Comparison of ENCODE assay signal across 8 mouse cellular contexts in genomic region chr17:45735382-45736310, GRCm38 (mm10). TPM values are rescaled to one million over a fixed set of nuclear protein-coding genes. Genes with fewer than 3 reads are reported as not detected.
DNase-seq lines count a peak whose midpoint lies in the region; ATAC-seq and TF ChIP-seq lines count a peak whose summit lies in the region.

No protein-coding gene starts in this region.

- H3K27ac ChIP-seq in embryonic fibroblast, embryonic 13.5 days (ENCODE audit: insufficient read depth, low read length) = peak overlapping the region; percentile 50
- peak overlapping the region; percentile 78 for H3K27ac ChIP-seq in heart, embryonic 11.5 days (ENCODE audit: low read depth, low read length)
- peak overlapping the region; percentile 85 for H3K27ac ChIP-seq in kidney, postnatal 0 days
- peak overlapping the region; percentile 83 for H3K27ac ChIP-seq in liver, embryonic 16.5 days (ENCODE audit: low read length)
- peak overlapping the region; percentile 63 for H3K27ac ChIP-seq in neural tube, embryonic 12.5 days
- peak overlapping the region; percentile 56 for H3K27ac ChIP-seq in stomach, postnatal 0 days (replicated peaks)

- peak overlapping the region; percentile 47; the same call in 1 of the 2 replicates for H3K4me3 ChIP-seq in embryonic fibroblast, embryonic 13.5 days (ENCODE audit: insufficient read depth, low read length)
- H3K4me3 ChIP-seq in heart, embryonic 11.5 days (ENCODE audit: low read depth, low read length) = peak overlapping the region; percentile 50
- peak overlapping the region; percentile 53 for H3K4me3 ChIP-seq in kidney, postnatal 0 days (replicated peaks; ENCODE audit: low read depth, low read length)
- H3K4me3 ChIP-seq in liver, embryonic 16.5 days (ENCODE audit: low read depth, low read length) = peak overlapping the region; percentile 69
- peak overlapping the region; percentile 37; the same call in 1 of the 2 replicates for H3K4me3 ChIP-seq in neural tube, embryonic 12.5 days
- peak overlapping the region; percentile 52 for H3K4me3 ChIP-seq in stomach, postnatal 0 days (ENCODE audit: low read depth, low read length)

- WGBS in heart, embryonic 11.5 days (ENCODE audit: insufficient replicate concordance) = 6% methylated on average over 10 of the region's 10 CpGs
- WGBS in kidney, postnatal 0 days = 6% methylated on average over 10 of the region's 10 CpGs
- WGBS in liver, embryonic 16.5 days (ENCODE audit: insufficient replicate concordance) = 15% methylated on average over 10 of the region's 10 CpGs
- WGBS in neural tube, embryonic 12.5 days = 7% methylated on average over 10 of the region's 10 CpGs
- WGBS in stomach, postnatal 0 days = 8% methylated on average over 9 of the region's 10 CpGs

- H3K9ac ChIP-seq in heart, embryonic 11.5 days (ENCODE audit: low read depth, low read length) = peak overlapping the region; percentile 75
- H3K9ac ChIP-seq in kidney, postnatal 0 days (ENCODE audit: low read depth, low read length) = peak overlapping the region; percentile 63
- peak overlapping the region; percentile 77 for H3K9ac ChIP-seq in liver, embryonic 16.5 days (ENCODE audit: low read depth, low read length)
- peak overlapping the region; percentile 72 for H3K9ac ChIP-seq in neural tube, embryonic 12.5 days
- no peak overlapping the region for H3K9ac ChIP-seq in stomach, postnatal 0 days (ENCODE audit: low read length)

- H3K36me3 ChIP-seq in heart, embryonic 11.5 days (ENCODE audit: control insufficient read depth, insufficient read depth, low read length) = no peaks in the 10 kb centered on the region
- no peaks in the 10 kb centered on the region for H3K36me3 ChIP-seq in kidney, postnatal 0 days (ENCODE audit: insufficient read depth, low read length)
- H3K36me3 ChIP-seq in liver, embryonic 16.5 days (ENCODE audit: control insufficient read depth, insufficient read depth) = no peaks in the 10 kb centered on the region
- no peaks in the 10 kb centered on the region for H3K36me3 ChIP-seq in neural tube, embryonic 12.5 days
- H3K36me3 ChIP-seq in stomach, postnatal 0 days (ENCODE audit: control insufficient read depth, insufficient read depth, low read length) = no peaks in the 10 kb centered on the region

- TF ChIP-seq POLR2A in embryonic fibroblast, embryonic 13.5 days (IDR thresholded peaks at IDR 0.05; ENCODE audit: low read depth, low read length) = peak; percentile 41

- peak; percentile 76; the same call in 1 of the 2 replicates for TF ChIP-seq CTCF in embryonic fibroblast, embryonic 13.5 days (IDR thresholded peaks at IDR 0.05; ENCODE audit: borderline replicate concordance, insufficient read depth, low read length)
- peak; percentile 96 for TF ChIP-seq CTCF in kidney, postnatal 0 days (IDR thresholded peaks at IDR 0.05; ENCODE audit: low read depth)
- peak; percentile 96 for TF ChIP-seq CTCF in stomach, postnatal 0 days (IDR thresholded peaks at IDR 0.05; ENCODE audit: low read depth)

- no peaks in the 10 kb centered on the region for H3K9me3 ChIP-seq in heart, embryonic 11.5 days (replicated peaks; ENCODE audit: control insufficient read depth, low read length)
- H3K9me3 ChIP-seq in kidney, postnatal 0 days (replicated peaks; ENCODE audit: low read length) = no peaks in the 10 kb centered on the region
- H3K9me3 ChIP-seq in liver, embryonic 16.5 days (replicated peaks; ENCODE audit: control insufficient read depth, low read length) = no peaks in the 10 kb centered on the region
- H3K9me3 ChIP-seq in neural tube, embryonic 12.5 days = no peaks in the 10 kb centered on the region
- H3K9me3 ChIP-seq in stomach, postnatal 0 days (ENCODE audit: control insufficient read depth, low read length) = no peaks in the 10 kb centered on the region

- H3K27me3 ChIP-seq in heart, embryonic 11.5 days (ENCODE audit: control insufficient read depth, insufficient read depth, low read length) = peaks cover 19% of the 10 kb centered on the region
- H3K27me3 ChIP-seq in kidney, postnatal 0 days (ENCODE audit: insufficient read depth, low read length) = no peaks in the 10 kb centered on the region
- peaks cover 27% of the 10 kb centered on the region for H3K27me3 ChIP-seq in liver, embryonic 16.5 days (ENCODE audit: control insufficient read depth, insufficient read depth, low read depth, low read length)
- peaks cover 11% of the 10 kb centered on the region for H3K27me3 ChIP-seq in neural tube, embryonic 12.5 days (replicated peaks)
- no peaks in the 10 kb centered on the region for H3K27me3 ChIP-seq in stomach, postnatal 0 days (ENCODE audit: control insufficient read depth, insufficient read depth, low read length)

- TF ChIP-seq EP300 in stomach, postnatal 0 days (optimal IDR thresholded peaks at IDR 0.05) = no peak

- peaks cover 6% of the 10 kb centered on the region; the same call in 1 of the 2 replicates for H3K4me1 ChIP-seq in embryonic fibroblast, embryonic 13.5 days (ENCODE audit: control insufficient read depth, insufficient read depth, low read length)
- peaks cover 34% of the 10 kb centered on the region for H3K4me1 ChIP-seq in heart, embryonic 11.5 days (ENCODE audit: control insufficient read depth, insufficient read depth, low read length)
- peaks cover 30% of the 10 kb centered on the region for H3K4me1 ChIP-seq in kidney, postnatal 0 days (replicated peaks; ENCODE audit: insufficient read depth, low read length)
- peaks cover 41% of the 10 kb centered on the region for H3K4me1 ChIP-seq in liver, embryonic 16.5 days (ENCODE audit: control insufficient read depth, low read depth, low read length)
- H3K4me1 ChIP-seq in neural tube, embryonic 12.5 days = peaks cover 34% of the 10 kb centered on the region
- peaks cover 4% of the 10 kb centered on the region for H3K4me1 ChIP-seq in stomach, postnatal 0 days (replicated peaks; ENCODE audit: control insufficient read depth, insufficient read depth)

- DNase-seq in CD4-positive, CD25-positive, alpha-beta regulatory T cell, adult 2 months (ENCODE audit: low read depth, low spot score) = peak; percentile 81
- DNase-seq in brain, adult 2 months (ENCODE audit: low read depth, low spot score) = peak; percentile 93
- peak; percentile 92 for DNase-seq in kidney, postnatal 0 days (ENCODE audit: low spot score)
- peak; percentile 85 for DNase-seq in stomach, postnatal 0 days (ENCODE audit: low spot score)

- no peak for ATAC-seq in heart, embryonic 11.5 days (replicated peaks; ENCODE audit: insufficient number of reproducible peaks, low FRiP score, low TSS enrichment)
- peak; percentile 23; the same call in 1 of the 2 replicates for ATAC-seq in kidney, postnatal 0 days (replicated peaks; ENCODE audit: low FRiP score, low read depth)
- peak; percentile 47 for ATAC-seq in liver, embryonic 16.5 days (ENCODE audit: low read depth)
- peak; percentile 27; the same call in 1 of the 2 replicates for ATAC-seq in neural tube, embryonic 12.5 days (ENCODE audit: low FRiP score, low read depth)
- peak; percentile 53 for ATAC-seq in stomach, postnatal 0 days (ENCODE audit: low FRiP score, low TSS enrichment)

- peak overlapping the region; percentile 72 for H3K4me2 ChIP-seq in heart, embryonic 11.5 days
- H3K4me2 ChIP-seq in kidney, postnatal 0 days (ENCODE audit: low read length) = peak overlapping the region; percentile 82
- peak overlapping the region; percentile 97 for H3K4me2 ChIP-seq in liver, embryonic 16.5 days (ENCODE audit: low read depth, low read length)
- H3K4me2 ChIP-seq in neural tube, embryonic 12.5 days (replicated peaks) = peak overlapping the region; percentile 70
- H3K4me2 ChIP-seq in stomach, postnatal 0 days (replicated peaks; ENCODE audit: low read depth) = peak overlapping the region; percentile 83

RNA-seq across cellular contexts. Expression of gene 1600014C23Rik, which starts 2.0 kb away (rescaled TPM):
- polyA plus RNA-seq in embryonic fibroblast, embryonic 13.5 days (2011; ENCODE audit: insufficient read length, low read depth, missing spikeins) = not detected in 2 replicates
- polyA plus RNA-seq in heart, embryonic 11.5 days (2014; fragmentation: Nextera tagmentation; extraction: Ambion mirVana) = 0.48 and 0.80 TPM in 2 replicates
- polyA plus RNA-seq in kidney, postnatal 0 days (2015; fragmentation: Nextera tagmentation; extraction: Ambion mirVana) = 0.66 TPM in 1 of 2 replicates, not detected in the other
- not detected in 2 replicates for polyA plus RNA-seq in liver, embryonic 16.5 days (2015; fragmentation: Nextera tagmentation; extraction: Ambion mirVana)
- polyA plus RNA-seq in neural tube, embryonic 12.5 days (2016; fragmentation: Nextera tagmentation; extraction: Ambion mirVana) = not detected in 2 replicates
- not detected in 2 replicates for polyA plus RNA-seq in stomach, postnatal 0 days (2015; fragmentation: Nextera tagmentation; extraction: Ambion mirVana)

RNA-seq across cellular contexts. Expression of gene Tmem63b, which starts 48.9 kb away (rescaled TPM):
- 42.8 and 54.0 TPM in 2 replicates for polyA plus RNA-seq in embryonic fibroblast, embryonic 13.5 days (2011; ENCODE audit: insufficient read length, low read depth, missing spikeins)
- polyA plus RNA-seq in heart, embryonic 11.5 days (2014; fragmentation: Nextera tagmentation; extraction: Ambion mirVana) = 27.6 and 29.8 TPM in 2 replicates
- polyA plus RNA-seq in kidney, postnatal 0 days (2015; fragmentation: Nextera tagmentation; extraction: Ambion mirVana) = 29.6 and 32.7 TPM in 2 replicates
- 8.2 and 10.0 TPM in 2 replicates for polyA plus RNA-seq in liver, embryonic 16.5 days (2015; fragmentation: Nextera tagmentation; extraction: Ambion mirVana)
- polyA plus RNA-seq in neural tube, embryonic 12.5 days (2016; fragmentation: Nextera tagmentation; extraction: Ambion mirVana) = 106 and 108 TPM in 2 replicates
- polyA plus RNA-seq in stomach, postnatal 0 days (2015; fragmentation: Nextera tagmentation; extraction: Ambion mirVana) = 40.9 and 45.0 TPM in 2 replicates

RNA-seq across cellular contexts. Expression of gene Mrpl14, which starts 49.5 kb away (rescaled TPM):
- 38.9 and 39.0 TPM in 2 replicates for polyA plus RNA-seq in embryonic fibroblast, embryonic 13.5 days (2011; ENCODE audit: insufficient read length, low read depth, missing spikeins)
- polyA plus RNA-seq in heart, embryonic 11.5 days (2014; fragmentation: Nextera tagmentation; extraction: Ambion mirVana) = 131 and 135 TPM in 2 replicates
- 148 and 160 TPM in 2 replicates for polyA plus RNA-seq in kidney, postnatal 0 days (2015; fragmentation: Nextera tagmentation; extraction: Ambion mirVana)
- 94.4 and 99.9 TPM in 2 replicates for polyA plus RNA-seq in liver, embryonic 16.5 days (2015; fragmentation: Nextera tagmentation; extraction: Ambion mirVana)
- polyA plus RNA-seq in neural tube, embryonic 12.5 days (2016; fragmentation: Nextera tagmentation; extraction: Ambion mirVana) = 101 and 102 TPM in 2 replicates
- 163 TPM in 2 replicates for polyA plus RNA-seq in stomach, postnatal 0 days (2015; fragmentation: Nextera tagmentation; extraction: Ambion mirVana)
